Mouse (Mus musculus): ENCODE results near the gene Prelp.
A peak's percentile ranks its signal among the peaks of the same experiment; 100 is the strongest.

Prelp gene

GRCm38 (mm10) chr1:133934354-133934963 is 13.2 kb upstream of the Prelp start:
- DNase-seq (ENCODE audit: low spot score in 2 of 2), result no peak

- DNase-seq (ENCODE audit: low spot score in 2 of 2), result no peak
Observed at GRCm38 (mm10) chr1:133933301-133934195, 12.3 kb upstream of the Prelp start.

DNA sequence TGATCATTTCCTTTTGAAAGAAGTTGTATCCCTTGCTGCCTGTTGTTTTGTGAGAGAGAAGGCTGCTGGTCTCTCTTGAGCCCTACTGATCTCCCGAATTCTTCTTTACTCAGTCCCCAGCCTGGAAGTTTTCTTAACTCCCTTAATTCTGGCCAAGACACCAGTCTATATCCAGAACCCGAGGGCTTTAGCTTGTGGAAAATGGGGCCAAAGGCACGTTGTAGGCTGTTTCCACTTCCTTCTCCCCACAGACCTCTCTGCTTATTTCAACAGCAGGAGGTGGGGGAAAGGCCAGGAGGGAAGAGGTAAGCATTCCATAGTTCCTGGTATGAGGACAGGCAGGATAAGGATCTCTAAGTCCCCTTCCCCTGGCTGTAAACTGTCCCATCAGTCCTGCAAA is 8.8 kb upstream of the Prelp start:
- no peak for DNase-seq (ENCODE audit: low spot score in 2 of 2)

DNA sequence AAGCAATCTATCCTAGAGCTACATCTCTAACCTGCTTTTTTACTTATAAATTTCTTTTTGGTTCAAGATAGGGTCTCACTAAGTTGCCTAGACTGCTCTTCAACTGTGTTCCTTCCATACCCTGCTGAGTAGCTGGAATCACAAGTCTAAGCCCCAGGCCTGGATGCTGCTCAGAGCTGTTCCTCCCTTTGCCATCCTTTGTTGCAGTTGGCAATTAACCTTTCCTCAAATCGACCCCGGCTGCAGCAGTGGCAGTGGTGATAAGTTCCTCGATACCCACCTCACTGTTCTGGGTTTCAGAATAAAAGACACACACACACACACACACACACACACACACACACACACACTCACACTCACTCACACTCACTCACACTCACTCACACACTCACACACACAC is 4.0 kb upstream of the Prelp start:
- no peak for DNase-seq (ENCODE audit: low spot score in 2 of 2)

- peak; percentile 73 to 80 for DNase-seq (ENCODE audit: low spot score in 2 of 2)
Observed at GRCm38 (mm10) chr1:133924141-133924875, 3.1 kb upstream of the Prelp start.

DNA sequence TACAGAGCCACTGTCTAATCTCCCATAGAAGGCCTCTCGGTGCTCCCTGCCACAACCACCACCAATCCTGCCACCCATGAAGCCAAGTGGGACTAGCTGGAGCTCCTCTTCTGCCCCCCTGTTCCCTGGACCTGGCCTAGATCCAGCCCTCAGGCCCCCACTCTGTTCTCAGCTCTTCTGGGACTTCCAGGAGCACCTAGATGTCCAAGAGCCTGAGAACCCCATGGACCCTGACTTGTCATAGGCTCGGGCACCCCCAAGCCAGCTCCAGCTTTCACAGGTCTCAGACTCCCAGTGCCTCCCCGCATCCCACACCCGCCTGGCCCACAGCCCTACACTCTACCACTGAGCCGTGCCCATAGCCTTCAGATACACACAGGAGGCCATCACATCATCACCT is 1.9 kb upstream of the Prelp start:
- no peak for DNase-seq (ENCODE audit: low spot score in 2 of 2)

- DNase-seq (ENCODE audit: low spot score in 2 of 2), result no peak
Observed at GRCm38 (mm10) chr1:133920876-133921275, 338 bp downstream of the Prelp start.

- no peak for DNase-seq (ENCODE audit: low spot score in 2 of 2)
Observed at GRCm38 (mm10) chr1:133920401-133920800, 813 bp downstream of the Prelp start.

- no peak for DNase-seq (ENCODE audit: low spot score in 2 of 2)
Observed at GRCm38 (mm10) chr1:133918088-133918470, 3.1 kb downstream of the Prelp start.

- no peak for DNase-seq (ENCODE audit: low spot score in 2 of 2)
Observed at GRCm38 (mm10) chr1:133917456-133918087, 3.6 kb downstream of the Prelp start.

DNA sequence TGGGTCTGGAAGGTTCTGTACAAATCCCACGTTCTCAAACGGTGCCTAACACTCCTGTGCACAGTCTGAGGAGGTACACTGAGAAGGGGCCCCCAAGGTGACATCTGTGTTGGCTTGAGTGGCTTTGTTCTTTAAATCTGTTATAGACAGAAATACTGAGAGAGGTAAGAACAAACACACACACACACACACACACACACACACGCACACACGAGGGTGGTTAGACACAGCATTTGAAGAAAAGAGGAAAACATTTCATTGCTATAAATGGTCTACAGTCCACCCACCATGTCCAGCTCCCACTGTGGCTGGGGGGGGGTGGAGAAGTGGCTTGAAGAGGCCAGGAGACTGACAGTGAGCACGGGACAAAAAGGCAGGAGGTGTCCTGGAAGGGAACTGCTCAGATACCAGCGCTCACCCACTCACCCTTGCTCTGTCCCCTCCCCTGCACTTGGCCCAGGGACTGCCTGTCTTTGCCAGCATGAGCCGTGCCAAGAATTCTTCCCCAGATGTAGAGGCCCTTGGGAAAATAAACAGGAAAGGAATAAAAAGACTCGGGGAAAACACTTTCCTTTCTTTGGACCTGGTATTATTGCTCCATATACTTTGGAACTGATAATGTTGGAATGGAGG is 5.4 kb downstream of the Prelp start:
- DNase-seq (ENCODE audit: low spot score in 2 of 2), result peak; percentile 77 to 79

DNA sequence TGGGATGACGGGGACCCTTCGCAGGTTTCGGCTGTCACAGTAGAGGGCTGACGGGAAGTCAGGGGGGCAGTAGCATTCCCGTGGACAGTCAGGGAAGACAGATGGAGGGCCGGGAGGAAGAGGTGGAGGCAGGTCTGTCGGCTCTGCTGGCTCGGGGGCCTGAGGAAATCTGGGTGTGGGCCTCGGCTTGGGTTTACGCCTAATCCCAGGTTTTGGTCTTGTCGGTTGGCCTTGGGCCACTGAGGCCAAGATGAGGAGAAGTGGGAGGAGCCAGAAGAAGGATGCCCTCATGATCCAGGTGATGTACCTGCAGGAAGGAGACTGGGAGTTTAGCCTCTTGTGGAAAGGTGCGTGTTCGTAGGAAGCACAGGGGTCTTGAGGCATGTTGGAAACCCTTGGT is 6.1 kb downstream of the Prelp start:
- no peak for DNase-seq (ENCODE audit: low spot score in 2 of 2)

GRCm38 (mm10) chr1:133913018-133913417 is 8.2 kb downstream of the Prelp start:
- no peak for DNase-seq (ENCODE audit: low spot score in 2 of 2)

DNA sequence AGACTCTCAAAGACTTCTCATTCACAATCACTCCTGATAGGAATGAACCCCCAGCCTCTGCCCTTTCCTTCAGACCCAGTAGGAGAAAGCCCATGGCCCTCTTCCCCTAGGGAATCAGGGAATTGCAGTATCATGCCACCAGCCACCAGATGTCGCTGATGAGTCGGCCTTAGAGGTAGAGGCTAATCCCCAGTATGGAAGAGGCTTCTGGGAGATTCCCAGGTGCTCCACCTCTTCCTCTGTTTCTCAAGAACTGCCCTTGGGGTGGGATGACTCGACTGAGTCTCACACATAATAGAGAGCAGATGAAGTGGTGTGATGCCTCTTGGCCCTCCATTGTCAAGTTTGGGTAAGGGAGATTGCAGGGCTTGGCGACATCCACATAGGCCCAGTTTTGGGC is 9.8 kb downstream of the Prelp start:
- peak in 1 of 2 experiments; percentile 82 for DNase-seq (ENCODE audit: low spot score in 2 of 2)

GRCm38 (mm10) chr1:133911008-133911407 is 10.2 kb downstream of the Prelp start:
- peak in 1 of 2 experiments; percentile 52 for DNase-seq (ENCODE audit: low spot score in 2 of 2)

GRCm38 (mm10) chr1:133910108-133910507 is 11.1 kb downstream of the Prelp start:
- DNase-seq (ENCODE audit: low spot score in 2 of 2), result no peak

DNA sequence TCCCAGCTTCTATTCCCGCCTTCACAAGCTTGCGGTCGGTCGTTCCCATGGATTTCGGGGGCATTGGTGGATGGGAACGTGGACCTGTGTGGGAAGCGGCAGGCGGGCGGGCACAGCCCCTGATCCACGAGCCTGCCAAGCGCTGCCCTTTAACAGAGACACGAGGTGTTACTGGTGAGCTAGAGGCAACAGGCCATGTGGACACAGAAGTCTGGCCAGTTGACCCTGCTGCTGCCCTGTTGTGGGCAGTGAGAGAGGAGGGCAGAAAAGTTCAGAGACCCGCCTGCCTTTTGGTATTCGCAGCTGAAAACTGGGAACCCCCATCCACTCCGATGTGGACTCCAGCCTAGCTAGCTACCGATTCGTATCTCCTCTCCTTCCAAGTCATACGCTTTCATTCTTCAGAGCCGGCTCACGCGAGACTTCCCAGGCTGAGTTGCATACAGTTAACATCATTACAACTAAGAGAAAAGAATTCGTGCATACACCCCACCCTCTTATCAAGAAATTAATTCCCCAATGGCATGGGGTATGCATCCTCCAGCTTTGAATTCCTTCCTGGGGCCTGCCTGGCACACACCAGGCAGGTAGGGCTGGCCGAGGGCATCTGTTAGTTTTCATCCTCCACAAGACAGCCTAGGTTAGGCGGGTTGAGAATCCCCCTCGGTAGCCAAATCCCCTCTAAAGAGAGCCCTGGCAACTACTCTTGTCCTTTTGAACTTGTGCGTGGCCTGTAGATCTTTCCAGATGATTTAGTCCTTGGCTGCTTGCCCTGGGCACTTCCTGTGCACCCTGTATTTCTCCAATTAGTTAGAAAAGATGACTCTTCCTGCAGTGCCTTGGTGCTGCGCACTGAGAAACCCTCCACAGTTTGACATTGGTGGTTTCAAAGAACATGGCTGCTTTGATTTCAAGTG is 12.3 kb downstream of the Prelp start:
- peak; percentile 72 to 81 for DNase-seq (ENCODE audit: low spot score in 2 of 2)

DNA sequence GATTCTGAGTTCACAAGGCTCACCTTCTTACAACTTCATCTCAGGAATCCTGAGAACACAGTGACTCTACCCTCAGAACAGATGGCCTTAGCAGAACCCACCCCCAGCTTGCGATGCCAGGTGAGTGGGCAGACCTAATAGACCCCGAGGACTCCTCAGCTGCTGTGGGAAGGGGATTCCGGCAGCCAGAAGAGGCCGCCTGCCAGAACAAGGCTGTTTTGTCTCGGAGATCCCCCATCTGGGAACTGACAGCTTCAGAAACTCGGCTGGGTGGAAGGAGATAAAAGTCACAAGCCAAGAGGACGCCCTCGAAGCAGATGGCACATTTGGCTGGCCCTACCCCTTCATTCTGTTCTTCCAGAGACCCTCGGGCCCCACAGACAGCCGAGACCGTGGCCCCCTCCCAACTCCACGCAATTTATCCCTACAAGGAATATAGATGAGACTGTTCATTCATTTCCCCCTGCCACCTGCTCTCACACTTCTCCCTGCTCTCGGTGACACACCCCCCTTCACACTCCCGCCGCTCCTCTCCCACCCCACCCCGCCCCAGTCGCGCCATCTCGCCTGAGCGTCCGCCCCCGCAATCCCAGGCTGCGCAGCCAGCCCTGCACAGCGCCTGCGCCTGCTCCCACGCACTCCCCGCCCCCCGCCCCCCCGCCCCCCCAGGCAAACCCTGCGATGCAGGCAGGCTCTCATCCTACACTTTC is 13.1 kb downstream of the Prelp start, which contains the start of gene Optc:
Gene Optc (minus strand): TSS at position 51 of the 710 bp plus-strand sequence.
- DNase-seq (ENCODE audit: low spot score in 2 of 2), result peak; percentile 90 to 92

- no peak for DNase-seq (ENCODE audit: low spot score in 2 of 2)
Observed at GRCm38 (mm10) chr1:133906420-133906819, 14.8 kb downstream of the Prelp start.

DNA sequence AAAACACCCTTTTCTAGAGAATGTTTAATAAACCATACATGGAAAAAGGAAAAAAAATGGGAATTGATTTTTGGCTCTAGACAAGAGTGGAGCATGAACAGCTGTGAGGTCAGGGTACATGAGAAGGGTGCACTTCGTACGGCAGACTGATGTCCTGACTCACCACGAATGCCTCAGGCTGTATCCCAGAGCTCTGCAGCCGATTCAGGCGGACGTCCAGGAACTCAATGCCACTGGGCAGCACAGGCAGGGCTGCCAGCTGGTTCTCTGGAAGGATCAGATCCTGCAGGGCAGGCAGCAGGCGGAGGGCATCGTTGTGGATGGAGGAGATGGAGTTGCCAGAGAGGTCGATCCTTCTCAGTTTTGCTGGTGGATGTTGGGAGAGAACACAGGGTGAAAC is 20.4 kb downstream of the Prelp start:
- DNase-seq (ENCODE audit: low spot score in 2 of 2), result no peak
